Mouse (Mus musculus) lung, postnatal 0 days (tissue): ENCODE results near the gene Sparc. TPM values are rescaled to one million over a fixed set of nuclear protein-coding genes. Genes with fewer than 3 reads are reported as not detected.

ENCODE experiments used
- ATAC-seq: fragments of 200-750 bp; cut with Nextera tagmentation; 2 replicates; pipeline ENCODE4 v1.8.0; 2017; ENCODE audit warnings: moderate library complexity
- DNase-seq: peaks from one replicate; pipeline ENCODE4 v3.0.0-alpha.2; 2016; ENCODE audit warnings: low spot score
- H3K27ac ChIP-seq: fragments of 300-500 bp; sonication (generic); 2 replicates; pipeline ENCODE4 v1.5.1; 2014; ENCODE audit warnings: antibody characterized with exemption, mild to moderate bottlenecking, low read length, mixed read lengths
- H3K27me3 ChIP-seq: fragments of 300-500 bp; sonication (generic); replicated peaks from 2 replicates; pipeline ENCODE4 v1.6.1; 2014; ENCODE audit warnings: low read length, mixed read lengths; ENCODE audit not compliant: insufficient read depth
- H3K36me3 ChIP-seq: fragments of 300-500 bp; sonication (generic); 2 replicates; pipeline ENCODE4 v1.6.1; 2014; ENCODE audit warnings: low read length, mixed read lengths; ENCODE audit not compliant: insufficient read depth
- H3K4me1 ChIP-seq: fragments of 300-500 bp; sonication (generic); 2 replicates; pipeline ENCODE4 v1.6.1; 2014; ENCODE audit warnings: antibody characterized with exemption, low read depth, low read length, mixed read lengths; ENCODE audit not compliant: insufficient read depth
- H3K4me2 ChIP-seq: fragments of 300-500 bp; sonication (generic); replicated peaks from 2 replicates; pipeline ENCODE4 v1.6.1; 2014; ENCODE audit warnings: low read depth, mild to moderate bottlenecking, low read length, moderate library complexity, mixed read lengths
- H3K4me3 ChIP-seq: fragments of 300-500 bp; sonication (generic); 2 replicates; pipeline ENCODE4 v1.5.1; 2014; ENCODE audit warnings: low read depth, low read length
- H3K9ac ChIP-seq: fragments of 300-500 bp; sonication (generic); replicated peaks from 2 replicates; pipeline ENCODE4 v1.6.1; 2014; ENCODE audit warnings: low read depth, mild to moderate bottlenecking
- H3K9me3 ChIP-seq: fragments of 300-500 bp; sonication (generic); 2 replicates; pipeline ENCODE4 v1.6.1; 2016; ENCODE audit warnings: low read length, mixed read lengths
- CTCF ChIP-seq: IDR thresholded peaks from 2 replicates; pipeline ENCODE4 v1.5.1; 2016; ENCODE audit warnings: antibody characterized with exemption, mild to moderate bottlenecking
- EP300 ChIP-seq: IDR thresholded peaks from 2 replicates; pipeline ENCODE4 v1.6.1; 2016; ENCODE audit warnings: antibody characterized with exemption, mild to moderate bottlenecking, control low read depth
- WGBS: fragments of 180-500 bp; shearing (Covaris S2); extraction: QIAGEN DNeasy Blood & Tissue Kit; methylation state at CpG from one replicate; pipeline ENCODE4 v1.1.7; 2014; 5-methylcytosine and 5-hydroxymethylcytosine counted together
- polyA plus RNA-seq: library from polyadenylated mRNA; unstranded; fragments of >200 nt; fragmentation: Nextera tagmentation; extraction: Ambion mirVana; gene quantifications from 2 replicates; pipeline ENCODE4 v1.2.1, GENCODE M21; 2015

The Sparc gene
- polyA plus RNA-seq, 1 experiment from 2014 or later, result 3,486 TPM

DNA sequence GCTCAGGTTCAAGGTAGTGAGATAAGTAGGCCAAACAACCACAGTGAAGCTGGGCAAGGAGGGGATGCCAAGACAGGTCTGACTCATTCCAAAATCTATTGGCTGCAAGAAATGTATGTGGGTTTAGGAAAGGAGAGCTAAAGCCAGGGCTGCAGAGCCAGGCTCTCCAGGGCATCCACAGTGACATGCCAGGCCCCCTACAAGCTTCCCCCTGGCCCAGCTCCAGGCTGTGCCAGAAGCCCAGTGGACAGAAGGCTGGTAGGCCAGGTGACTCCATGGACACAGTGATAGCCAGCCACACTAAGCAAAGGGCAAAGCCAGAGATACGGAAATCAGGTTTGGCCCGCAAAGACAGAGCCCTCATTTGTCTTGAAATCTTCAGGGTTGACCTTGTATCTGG, 66.1 kb downstream of the Sparc start:
- Histone ChIP-seq H3K4me3 (no peak overlapping the region), H3K27me3 (no peaks in the 10 kb centered on the region), H3K4me2 (no peak overlapping the region), H3K9ac (no peak overlapping the region), H3K36me3 (no peaks in the 10 kb centered on the region), H3K9me3 (no peaks in the 10 kb centered on the region), H3K4me1 (no peaks in the 10 kb centered on the region; the same call in 1 of the 2 replicates), H3K27ac (no peak overlapping the region)
- no peak for DNase-seq
- no peak for TF ChIP-seq CTCF
- no peak for TF ChIP-seq EP300
- 92% methylated on average over 2 of the region's 2 CpGs for WGBS
- no peak for ATAC-seq

Other genes with a start within 250 kb of the Sparc start
- gene Slc36a2, start 238.1 kb downstream of the Sparc start, polyA plus RNA-seq, result 25.4 and 32.4 TPM in 2 replicates
- gene Slc36a1, start 218.8 kb downstream of the Sparc start, polyA plus RNA-seq, result 1.7 and 1.8 TPM in 2 replicates
- gene Fat2, start 86.6 kb downstream of the Sparc start, polyA plus RNA-seq, result 0.23 TPM in 2 replicates
- 440 and 498 TPM in 2 replicates for gene Atox1, start 38.1 kb upstream of the Sparc start, polyA plus RNA-seq
- 47.7 and 52.5 TPM in 2 replicates for gene G3bp1, start 46.5 kb upstream of the Sparc start, polyA plus RNA-seq
- not detected in 2 replicates for gene Glra1, start 185.0 kb upstream of the Sparc start, polyA plus RNA-seq